Mouse (Mus musculus): ENCODE results near the gene Sema4g. TPM values are rescaled to one million over a fixed set of nuclear protein-coding genes. Genes with fewer than 3 reads are reported as not detected.
"Not testable (repeated sequence)": the region's sequence is repeated elsewhere in the genome, so short reads cannot be mapped to it uniquely, and the experiment has no call there.

Sema4g gene
- total RNA-seq, 2 experiments from 2014 or later = not detected

DNA sequence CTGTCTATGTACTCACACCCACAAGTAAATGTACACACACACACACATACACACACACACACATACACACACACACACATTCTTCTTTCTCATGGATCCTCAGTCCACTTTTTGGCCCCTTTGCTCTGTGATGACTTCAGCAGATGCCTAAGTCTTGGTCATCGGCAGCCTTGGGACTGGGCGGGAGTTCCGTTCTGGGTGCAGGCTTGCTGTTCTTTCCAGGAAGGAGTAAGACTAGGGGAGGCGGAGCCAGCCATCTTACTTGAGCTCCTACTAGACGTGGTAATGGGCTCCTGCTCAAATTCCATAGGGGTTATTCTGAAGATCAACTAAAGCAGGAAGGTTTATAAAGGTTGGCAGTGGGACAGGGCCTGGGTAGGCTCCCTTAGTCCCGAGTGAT lies 31.4 kb downstream of the Sema4g start:
- ATAC-seq (replicated peaks; ENCODE audit: poor library complexity, severe bottlenecking) = no peak

DNA sequence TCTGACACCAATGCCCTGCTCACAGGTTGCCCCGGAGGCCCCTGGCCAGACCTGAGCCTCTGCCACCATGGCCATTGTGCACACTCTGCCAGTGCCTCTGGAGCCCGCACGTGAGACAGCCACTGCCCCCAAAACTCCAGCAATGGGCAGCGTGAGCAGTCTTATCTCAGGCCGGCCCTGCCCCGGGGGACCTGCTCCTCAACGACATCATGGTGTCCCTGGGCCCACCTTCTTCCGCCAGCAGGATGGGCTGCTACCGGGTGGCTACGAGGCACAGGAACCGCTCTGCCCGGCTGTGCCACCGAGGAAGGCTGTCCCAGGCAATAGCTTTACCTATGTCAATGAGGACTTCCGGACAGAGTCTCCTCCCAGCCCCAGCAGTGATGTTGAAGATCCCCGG lies 32.5 kb downstream of the Sema4g start:
- ATAC-seq (replicated peaks; ENCODE audit: poor library complexity, severe bottlenecking) = no peak

DNA sequence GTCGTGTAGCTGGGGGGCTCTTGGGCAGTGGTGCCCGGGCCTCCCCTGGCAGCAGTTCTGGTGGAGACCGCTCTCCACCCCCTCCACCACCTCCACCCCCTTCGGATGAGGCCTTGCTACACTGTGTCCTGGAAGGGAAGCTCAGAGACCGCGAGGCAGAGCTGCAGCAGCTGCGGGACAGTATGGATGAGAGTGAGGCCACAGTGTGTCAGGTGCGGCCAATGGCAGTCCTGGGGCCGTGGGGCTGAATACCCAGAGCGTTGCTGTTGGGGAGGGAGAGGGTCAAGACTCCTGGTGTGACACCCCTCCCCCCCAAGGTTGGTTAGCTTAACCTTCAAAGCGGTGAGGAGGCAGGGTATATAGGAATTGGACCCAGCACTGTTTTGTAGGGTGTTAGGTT lies 35.1 kb downstream of the Sema4g start:
- ATAC-seq (replicated peaks; ENCODE audit: poor library complexity, severe bottlenecking) = no peak

DNA sequence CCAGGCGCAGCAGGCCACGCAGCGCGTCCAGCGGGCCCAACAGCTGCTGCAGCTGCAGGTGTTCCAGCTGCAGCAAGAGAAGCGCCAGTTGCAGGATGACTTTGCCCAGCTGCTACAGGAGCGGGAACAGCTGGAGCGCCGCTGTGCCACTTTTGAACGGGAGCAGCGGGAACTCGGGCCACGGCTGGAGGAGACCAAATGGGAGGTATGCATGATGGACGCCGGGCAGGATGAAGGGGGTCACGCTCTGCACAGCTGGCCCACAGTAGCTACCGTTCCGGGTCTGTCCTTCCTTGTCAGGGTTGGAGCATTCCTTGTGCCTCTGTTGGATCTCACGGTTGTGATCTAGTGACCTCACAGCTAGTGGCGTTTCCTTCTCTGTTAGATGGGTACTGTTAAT lies 35.9 kb downstream of the Sema4g start:
- no peak for ATAC-seq (replicated peaks; ENCODE audit: poor library complexity, severe bottlenecking)

DNA sequence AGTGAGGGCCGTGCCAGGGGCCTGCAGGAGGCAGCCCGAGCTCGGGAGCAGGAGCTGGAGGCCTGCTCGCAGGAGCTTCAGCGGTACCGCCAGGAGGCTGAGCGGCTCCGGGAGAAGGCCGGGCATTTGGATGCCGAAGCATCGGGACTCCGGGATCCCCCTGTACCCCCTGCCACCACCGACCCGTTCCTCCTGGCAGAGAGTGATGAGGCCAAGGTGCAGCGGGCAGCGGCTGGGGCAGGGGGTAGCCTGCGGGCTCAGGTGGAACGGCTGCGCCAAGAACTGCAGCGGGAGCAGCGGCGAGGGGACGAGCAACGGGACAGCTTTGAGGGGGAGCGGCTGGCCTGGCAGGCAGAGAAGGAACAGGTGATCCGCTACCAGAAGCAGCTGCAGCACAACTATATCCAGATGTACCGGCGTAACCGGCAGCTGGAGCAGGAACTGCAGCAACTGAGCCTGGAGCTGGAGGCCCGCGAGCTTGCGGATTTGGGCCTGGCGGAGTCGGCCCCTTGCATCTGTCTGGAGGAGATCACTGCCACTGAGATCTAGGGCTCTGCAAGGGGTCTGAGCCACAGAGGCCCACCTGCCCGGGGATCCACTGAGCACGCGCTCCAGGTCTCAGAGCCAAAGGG lies 37.2 kb downstream of the Sema4g start:
- ATAC-seq (replicated peaks; ENCODE audit: poor library complexity, severe bottlenecking) = no peak

DNA sequence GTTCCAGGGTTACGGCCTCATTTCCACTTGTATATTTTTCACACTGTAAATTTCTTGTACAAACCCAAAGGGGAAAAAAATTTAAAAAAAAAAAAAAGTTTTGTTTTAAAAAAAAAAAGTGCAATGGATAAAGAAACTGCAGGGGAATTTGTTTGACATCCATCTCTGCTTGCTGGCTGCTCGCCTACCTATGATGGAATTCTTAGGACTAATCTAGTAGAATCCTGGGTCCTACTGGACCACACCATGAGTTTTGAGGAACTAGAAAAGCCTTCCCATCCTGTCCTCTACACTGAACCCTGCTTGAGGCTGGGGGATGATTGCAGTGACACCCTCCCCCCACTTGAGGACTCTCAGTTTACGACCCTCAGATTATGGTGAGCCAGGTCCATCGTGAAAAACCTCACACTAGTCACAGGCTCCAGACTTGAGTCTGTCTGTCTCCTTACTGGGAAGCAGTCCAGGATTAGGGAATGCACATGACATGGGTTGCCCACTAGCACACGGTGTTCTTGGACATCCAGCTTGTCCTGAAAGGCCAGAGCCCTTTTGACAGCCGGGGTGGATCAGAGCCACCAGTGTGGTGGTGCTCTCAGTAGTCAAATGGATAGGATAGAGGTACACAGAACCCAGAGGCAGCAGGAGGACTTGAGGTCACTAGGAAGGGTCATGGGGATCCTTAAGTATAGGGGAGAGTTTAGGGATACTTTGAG lies 38.2 kb downstream of the Sema4g start:
- no peak for ATAC-seq (replicated peaks; ENCODE audit: poor library complexity, severe bottlenecking)

DNA sequence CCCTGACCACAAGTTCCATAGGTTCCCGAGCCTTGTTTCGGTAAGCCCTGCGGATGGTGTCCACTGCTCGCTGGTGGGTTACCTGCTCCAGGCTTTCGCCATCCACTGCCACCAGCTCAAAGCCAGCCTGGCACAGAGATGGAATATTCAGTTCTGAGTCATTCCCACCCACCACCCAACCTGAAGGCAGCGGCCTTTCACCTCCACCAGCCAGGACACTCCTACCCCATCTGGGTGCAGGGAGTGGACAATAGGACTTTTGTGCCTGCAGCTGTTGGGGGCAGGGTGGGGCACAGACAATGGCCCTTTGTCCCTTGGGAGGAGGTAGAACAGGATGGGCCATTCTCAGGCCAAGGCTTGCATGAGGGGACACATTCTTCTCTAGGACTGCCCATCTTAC lies 38.9 kb downstream of the Sema4g start:
- no peak for ATAC-seq (replicated peaks; ENCODE audit: poor library complexity, severe bottlenecking)

DNA sequence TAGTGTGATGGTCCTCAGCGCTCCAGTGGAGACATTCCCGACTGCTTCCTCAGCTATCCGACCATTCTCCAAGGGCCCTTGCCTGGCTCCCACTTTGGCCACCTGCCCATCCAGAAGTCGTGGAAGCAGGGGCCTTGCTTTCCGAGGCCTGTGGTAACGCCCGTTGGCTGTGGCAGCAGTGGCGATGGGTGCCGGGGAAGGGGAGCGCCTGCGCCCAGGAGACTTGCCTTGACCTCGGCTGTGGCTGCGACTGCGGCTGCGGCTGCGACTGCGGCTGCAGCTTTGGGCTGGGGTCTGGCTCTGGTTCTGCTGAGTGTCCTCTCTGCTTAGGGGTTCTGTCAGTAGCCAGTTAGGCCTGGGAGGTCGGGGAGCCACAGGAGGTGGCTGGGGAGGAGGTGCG lies 39.8 kb downstream of the Sema4g start:
- no peak for ATAC-seq (replicated peaks; ENCODE audit: poor library complexity, severe bottlenecking)

DNA sequence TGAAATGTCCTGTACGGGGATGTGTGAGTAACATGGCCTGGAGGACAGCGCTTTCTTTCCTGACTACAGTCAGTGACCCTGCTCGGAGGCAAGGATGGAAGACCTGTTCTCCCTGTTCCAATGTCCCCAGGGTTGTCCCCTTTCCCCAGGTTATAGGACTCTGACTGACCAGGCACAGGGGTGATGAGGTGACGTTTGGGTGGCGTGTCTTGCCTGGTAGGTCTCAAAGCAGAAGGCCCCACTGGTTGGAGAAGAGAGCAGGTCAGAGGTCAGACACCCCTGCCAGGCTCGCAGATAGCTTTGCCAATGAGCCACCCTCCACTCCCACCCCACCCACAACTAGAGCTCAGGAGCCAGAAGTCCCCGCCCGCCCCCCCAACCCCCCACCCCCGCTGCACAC lies 40.7 kb downstream of the Sema4g start:
- ATAC-seq (replicated peaks; ENCODE audit: poor library complexity, severe bottlenecking) = no peak

DNA sequence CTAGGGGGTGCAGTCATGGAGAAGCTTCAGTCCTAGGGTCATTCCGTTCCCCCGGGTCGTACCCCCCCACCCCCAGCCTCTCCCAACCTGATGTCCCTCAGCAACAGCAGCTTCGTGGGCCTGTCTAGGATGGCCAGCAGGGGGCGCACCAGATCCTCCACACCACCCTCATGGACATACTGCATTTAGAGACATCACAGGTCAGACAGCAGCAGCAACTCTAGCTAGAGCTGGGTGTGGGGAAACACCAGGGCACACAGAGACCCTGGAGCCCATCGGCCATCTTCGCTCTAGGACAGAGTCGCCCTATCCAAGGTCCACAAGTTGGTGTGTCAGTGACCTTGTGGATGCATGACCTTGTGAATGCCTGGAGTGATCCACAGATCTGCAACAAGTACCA lies 41.2 kb downstream of the Sema4g start:
- ATAC-seq (replicated peaks; ENCODE audit: poor library complexity, severe bottlenecking) = peak; percentile 36

DNA sequence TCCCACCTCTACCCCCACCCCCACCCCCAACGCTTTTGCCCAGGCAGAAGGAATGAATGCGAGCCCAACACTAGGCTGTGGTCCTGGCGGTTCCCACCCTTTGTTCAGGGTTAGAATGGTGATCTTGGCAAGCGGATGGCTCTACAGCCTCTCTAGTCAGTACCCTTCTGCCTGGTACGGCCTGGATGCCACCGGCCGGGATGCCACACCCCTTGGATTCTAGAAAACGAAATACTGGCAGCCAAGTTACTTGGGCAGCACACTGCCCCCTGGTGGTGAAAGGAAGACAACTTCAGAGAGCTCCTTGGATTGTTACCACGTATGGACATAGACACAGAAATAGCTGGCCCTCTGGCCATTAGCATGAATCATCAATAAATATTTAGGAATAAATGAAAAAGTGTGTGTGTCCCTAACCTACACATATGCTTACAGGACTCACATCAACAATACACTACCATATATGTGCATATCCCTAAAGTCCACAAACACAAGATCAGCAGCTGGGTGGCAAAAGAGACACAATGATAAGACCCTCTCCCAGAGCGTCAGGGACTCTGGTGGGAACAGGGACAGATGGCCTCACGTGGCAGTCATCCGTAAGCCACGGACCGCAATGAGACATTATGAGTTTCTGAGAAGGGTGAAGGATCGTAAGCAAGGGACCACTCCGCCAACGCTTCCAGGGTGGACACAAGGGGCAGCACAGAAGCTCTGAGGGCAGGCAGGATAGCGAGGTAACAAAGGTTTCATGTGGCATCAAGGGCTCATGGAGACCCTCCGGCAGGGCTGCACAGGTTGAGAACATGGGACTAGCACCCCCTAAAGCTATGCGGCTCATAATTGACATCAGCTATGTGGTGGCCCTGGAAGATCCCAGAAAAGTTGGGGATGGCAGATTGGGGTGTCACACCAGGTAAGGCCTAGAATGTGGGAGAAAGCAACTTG lies 42.1 kb downstream of the Sema4g start:
- ATAC-seq (replicated peaks; ENCODE audit: poor library complexity, severe bottlenecking) = peak; percentile 55

DNA sequence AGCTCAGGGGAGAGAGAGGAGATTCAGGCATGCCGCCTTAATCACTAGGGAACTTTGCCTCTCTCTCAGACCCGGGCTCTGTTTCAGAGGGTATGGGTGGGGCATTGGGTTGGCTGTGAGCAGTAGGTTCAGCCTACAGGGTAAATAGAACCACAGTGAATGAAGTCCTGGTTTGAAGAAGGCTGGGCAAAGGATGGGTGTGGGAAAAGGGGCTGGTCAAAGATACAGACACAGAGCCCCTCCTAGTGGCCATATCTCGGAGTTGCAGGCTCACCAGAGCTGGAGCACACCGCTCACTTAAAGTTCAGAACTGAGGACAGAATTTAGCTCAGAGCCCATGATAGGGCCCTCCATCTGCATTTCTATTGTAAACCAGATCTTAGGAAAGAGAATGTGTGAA lies 42.9 kb downstream of the Sema4g start:
- ATAC-seq (replicated peaks; ENCODE audit: poor library complexity, severe bottlenecking) = peak; percentile 60

DNA sequence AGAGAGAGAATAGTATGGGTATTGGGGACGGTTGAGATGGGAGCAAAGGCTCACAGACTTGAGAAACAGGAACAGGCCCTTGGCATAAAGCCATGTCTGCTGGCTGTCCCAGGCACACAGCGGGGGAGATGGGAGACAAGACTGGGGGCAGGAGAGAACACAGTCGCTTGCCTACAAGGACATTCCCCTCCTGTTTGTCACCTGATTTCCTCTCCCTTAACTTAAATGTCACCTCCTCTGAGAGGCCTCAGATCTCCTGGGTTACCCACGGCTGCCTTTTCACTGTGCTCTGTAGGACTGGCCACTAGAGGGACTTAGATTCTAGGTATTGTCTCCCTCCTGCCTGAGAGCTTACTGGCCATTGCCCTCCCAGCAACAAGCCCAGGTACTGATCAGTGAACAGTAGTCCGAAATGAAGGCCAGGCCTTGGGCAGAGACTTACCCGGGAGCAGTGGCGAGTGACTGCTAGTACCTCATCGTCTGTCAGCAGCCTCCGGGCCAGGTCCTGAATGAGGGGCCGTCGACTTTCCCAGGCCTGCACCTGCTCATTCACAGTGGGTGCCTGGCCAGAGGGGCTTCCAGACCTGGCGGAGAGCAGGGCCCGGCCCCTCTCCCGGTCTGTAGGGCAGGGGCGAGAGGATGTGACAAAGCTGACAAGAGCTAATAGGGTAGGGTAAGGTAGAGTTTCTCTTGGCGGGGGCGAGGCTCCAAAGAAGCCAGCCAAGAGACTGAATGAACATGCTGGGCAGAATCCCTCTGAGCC lies 43.9 kb downstream of the Sema4g start:
- ATAC-seq (replicated peaks; ENCODE audit: poor library complexity, severe bottlenecking) = peak; percentile 43; the same call in 1 of the 2 replicates

DNA sequence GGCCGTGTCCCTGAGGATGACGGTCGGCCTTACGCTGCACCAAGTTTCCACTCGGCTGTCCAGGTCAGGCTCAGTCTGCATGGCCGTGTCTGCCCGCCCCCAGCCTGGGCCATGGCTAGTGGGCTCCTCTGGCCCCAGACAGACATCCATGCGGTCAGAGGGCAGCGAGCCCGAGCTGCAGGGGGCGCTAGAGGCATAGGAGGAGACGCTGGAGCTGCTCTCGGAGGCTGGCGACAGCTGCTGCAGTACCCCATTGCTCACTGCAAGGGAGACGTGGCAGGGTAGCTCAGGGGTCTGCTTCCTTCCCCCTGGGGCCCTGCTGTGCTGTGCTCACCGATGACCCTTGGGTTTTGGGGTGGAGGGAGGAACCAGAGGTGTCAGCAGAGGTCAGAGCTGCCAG lies 48.0 kb downstream of the Sema4g start:
- ATAC-seq (replicated peaks; ENCODE audit: poor library complexity, severe bottlenecking) = peak; percentile 64

DNA sequence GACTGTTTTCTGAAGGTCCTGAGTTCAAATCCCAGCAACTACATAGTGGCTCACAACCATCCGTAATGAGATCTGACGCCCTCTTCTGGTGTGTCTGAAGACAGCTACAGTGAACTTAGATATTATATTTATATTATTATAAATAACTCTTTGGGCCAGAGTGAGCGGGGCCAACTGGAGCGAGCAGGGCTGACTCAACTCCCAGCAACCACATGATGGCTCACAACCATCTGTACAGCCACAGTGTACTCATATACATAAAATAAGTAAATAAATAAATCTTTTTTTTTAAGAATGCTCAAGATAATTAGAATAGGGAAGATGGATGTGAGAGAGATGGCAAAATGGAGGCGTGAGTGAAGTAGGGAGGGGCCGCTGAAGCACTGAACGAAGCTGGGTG lies 49.3 kb downstream of the Sema4g start:
- ATAC-seq (replicated peaks; ENCODE audit: poor library complexity, severe bottlenecking) = not testable (repeated sequence)

DNA sequence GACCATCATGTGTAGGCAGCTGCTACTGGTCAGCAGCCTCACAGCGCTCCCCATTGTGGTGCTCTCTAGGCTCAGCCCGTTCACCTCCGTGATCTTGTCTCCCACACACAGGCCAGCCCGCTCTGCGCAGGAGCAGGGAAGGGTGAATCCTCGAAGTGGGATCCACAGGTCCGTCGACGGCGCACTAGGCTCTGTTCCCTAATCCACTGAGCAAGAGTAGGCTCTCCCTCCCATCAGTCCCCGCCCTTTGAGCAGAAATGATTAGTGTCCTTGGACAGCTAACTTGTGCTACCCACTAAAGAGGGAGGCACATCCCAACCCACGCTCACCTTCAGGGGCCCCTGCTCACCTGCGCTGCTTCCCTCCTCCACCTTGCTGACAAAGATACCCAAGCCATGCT lies 51.3 kb downstream of the Sema4g start:
- no peak for ATAC-seq (replicated peaks; ENCODE audit: poor library complexity, severe bottlenecking)

DNA sequence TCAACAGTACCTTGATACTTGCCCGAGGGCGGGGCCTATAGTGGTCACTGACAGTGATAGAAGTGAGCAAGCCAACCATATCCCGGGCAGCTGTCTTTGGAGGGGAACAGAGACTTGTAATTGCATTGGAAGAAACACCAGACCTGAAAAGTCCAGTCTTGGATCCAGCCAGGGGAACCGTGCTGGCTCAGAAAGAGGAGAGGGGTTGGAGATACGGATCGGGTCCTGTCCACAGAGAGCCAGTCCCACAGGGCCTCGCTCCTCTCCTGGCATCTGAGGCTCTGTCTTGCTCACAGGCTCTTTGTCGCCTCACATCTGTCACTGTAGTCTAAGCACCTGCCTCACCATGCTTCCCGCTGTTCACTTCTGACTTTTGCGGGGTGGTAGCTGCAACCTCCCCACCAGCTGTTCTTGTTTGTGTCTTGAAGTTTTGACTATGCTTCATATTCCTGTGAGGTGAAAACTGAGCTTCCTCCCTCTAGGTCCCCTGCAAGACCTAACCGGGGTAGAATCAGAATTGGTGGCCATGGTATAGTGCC lies 55.6 kb downstream of the Sema4g start:
- no peak for ATAC-seq (replicated peaks; ENCODE audit: poor library complexity, severe bottlenecking)

DNA sequence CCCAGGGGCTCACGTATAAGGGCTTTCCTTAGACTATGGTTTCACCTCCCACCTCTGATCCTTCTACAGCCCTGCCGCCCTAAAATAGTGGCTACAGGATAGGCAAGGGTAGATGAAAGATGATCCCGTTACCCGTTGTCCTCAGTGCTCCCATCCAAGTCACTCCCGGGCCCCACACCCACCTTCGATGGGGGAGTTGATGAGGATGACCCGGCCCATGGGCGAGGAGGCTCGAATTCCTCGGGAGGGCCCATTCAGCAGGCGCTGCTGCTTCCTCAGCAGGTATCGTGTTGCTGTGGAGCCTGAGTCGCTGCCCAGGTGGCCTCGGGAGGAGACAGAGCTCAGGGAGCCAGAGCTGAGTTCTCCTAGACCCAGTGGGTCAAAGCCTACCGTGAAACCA lies 56.3 kb downstream of the Sema4g start:
- ATAC-seq (replicated peaks; ENCODE audit: poor library complexity, severe bottlenecking) = no peak

DNA sequence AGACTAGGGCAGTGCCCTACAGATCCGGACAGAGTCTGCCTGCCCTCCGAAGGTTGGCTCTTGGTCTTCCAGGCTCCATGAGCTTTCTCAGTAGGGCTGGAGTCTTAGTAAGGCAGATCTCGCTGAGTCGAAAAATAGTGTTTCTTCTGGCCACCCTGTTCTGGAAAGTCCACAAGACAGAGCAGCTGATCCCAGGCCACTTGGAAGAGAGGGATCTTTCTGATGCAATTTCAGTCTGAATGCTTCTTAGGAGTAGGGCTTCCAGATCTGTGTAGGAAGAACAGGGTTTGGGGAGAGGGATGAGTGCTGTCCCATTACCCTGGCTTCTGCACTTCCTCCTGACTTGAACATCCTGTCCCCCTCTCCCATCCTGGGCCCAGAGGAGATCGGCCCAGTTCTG lies 56.8 kb downstream of the Sema4g start, which contains the start of gene Pdzd7:
Gene Pdzd7, minus strand, starts transcription at position 67 of the 400 bp plus-strand sequence.
- ATAC-seq (replicated peaks; ENCODE audit: poor library complexity, severe bottlenecking) = no peak

All from granulocyte monocyte progenitor cell, adult 5-6 weeks (primary cell).